Mouse (Mus musculus): Measurements from ENCODE around the gene Plin2.

DNA sequence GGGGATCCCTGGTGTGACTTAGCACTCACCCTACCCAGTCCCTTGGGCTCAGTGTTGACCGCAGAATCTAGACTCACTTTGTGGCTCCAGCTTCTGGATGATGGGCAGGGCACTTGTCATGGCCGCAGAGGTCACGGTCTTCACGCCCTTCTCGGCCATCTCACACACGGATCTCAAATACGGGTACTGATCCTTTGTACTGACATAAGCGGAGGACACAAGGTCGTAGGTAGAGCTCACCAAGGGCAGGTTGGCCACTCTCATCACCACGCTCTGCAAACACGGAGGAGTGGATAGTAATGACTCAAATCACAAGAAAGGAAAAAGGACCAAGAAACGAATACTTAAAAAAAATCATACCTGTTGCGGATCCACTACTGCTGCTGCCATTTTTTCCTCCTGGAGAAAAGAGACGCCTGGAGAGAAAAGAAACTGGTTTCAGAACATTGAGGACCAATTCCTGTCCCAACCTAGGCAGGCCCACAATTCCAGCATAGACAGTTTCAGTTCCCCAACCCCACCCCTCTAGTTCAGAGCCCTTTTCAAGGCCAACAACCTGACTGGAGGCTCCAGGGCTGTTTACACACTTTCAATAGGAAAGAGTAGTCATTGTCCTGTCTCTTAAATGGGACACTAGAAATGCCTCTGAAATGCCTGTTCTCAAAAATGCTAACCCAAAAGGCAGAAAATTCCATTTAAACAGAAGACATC lies 1.4 kb downstream of the Plin2 start:
- TF ChIP-seq POLR2A (IDR thresholded peaks at IDR 0.05; ENCODE audit: borderline replicate concordance, insufficient read depth, low read length), result no peak
- TF ChIP-seq CTCF (IDR thresholded peaks at IDR 0.05; ENCODE audit: borderline replicate concordance, insufficient read depth, low read depth, low read length), result no peak
